ENCODE assay signal across 14 mouse cellular contexts in the genomic region with DNA sequence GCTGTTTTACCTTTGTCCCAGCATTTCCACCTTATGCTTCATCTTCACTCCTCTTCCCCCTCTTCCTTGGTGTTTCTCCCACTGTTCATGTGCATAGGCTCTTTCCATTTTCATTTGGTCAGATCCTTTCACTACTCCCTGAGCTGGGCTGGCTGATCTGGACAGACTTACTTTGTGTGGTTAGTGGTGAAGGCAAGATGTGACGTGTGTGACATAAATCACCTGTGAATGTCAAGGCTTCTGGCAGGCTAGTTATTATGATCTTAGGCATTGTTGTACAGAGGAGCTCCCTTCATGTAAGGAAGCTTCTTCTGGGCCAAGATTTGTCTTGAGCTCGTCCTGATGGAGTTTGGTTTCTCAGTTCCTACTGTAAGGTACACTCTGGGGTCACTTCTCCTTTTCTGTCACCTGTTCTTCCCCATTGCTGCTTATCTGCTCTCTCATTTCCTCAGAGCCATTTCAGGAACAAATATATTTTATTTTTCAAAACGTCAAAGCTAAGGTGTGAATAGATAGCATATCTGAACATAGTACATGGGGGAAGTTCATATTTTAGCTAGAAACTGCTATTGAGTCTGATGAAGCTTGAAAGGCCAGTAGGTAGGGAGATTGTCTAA. TPM values are rescaled to one million over a fixed set of nuclear protein-coding genes. Genes with fewer than 3 reads are reported as not detected.
DNase-seq lines count a peak whose midpoint lies in the region; ATAC-seq and TF ChIP-seq lines count a peak whose summit lies in the region.
"Had no signal": no experiment of that assay in that cellular context is flagged by ENCODE, and none has a peak within 500 bp of the region (broad histone marks: within the 10 kb centered on the region; RNA-seq: fewer than 3 reads in every experiment).

No protein-coding gene starts in this region.

- H3K4me1 ChIP-seq in lung, postnatal 0 days (ENCODE audit: insufficient read depth, low read depth, low read length), result peaks cover 13% of the 10 kb centered on the region; the same call in 1 of the 2 replicates
- peaks cover 6% of the 10 kb centered on the region for H3K4me1 ChIP-seq in lung, adult 2 months (ENCODE audit: control insufficient read depth, insufficient read depth, low read length)
- H3K4me1 ChIP-seq in embryonic fibroblast, embryonic 13.5 days (ENCODE audit: control insufficient read depth, insufficient read depth, low read length), result peaks cover 9% of the 10 kb centered on the region
- H3K4me1 ChIP-seq in stomach, embryonic 16.5 days (ENCODE audit: control insufficient read depth, insufficient read depth, low read length), result peaks cover 20% of the 10 kb centered on the region

- TF ChIP-seq EP300 in lung, postnatal 0 days (IDR thresholded peaks at IDR 0.05), result no peak

- no peak for TF ChIP-seq POLR2A in lung, adult 2 months (IDR thresholded peaks at IDR 0.05; ENCODE audit: borderline replicate concordance, extremely low read depth, low read depth, low read length)
- no peak for TF ChIP-seq POLR2A in embryonic fibroblast, embryonic 13.5 days (IDR thresholded peaks at IDR 0.05; ENCODE audit: low read depth, low read length)

- ATAC-seq in lung, postnatal 0 days, result no peak
- ATAC-seq in stomach, embryonic 16.5 days (ENCODE audit: insufficient read depth, low FRiP score), result no peak

- no peaks in the 10 kb centered on the region for H3K9me3 ChIP-seq in lung, postnatal 0 days (ENCODE audit: low read length)
- H3K9me3 ChIP-seq in stomach, embryonic 16.5 days (replicated peaks; ENCODE audit: control insufficient read depth, low read length), result no peaks in the 10 kb centered on the region

- H3K27me3 ChIP-seq in lung, postnatal 0 days (replicated peaks; ENCODE audit: insufficient read depth, low read length), result no peaks in the 10 kb centered on the region
- no peaks in the 10 kb centered on the region for H3K27me3 ChIP-seq in stomach, embryonic 16.5 days (ENCODE audit: control insufficient read depth, insufficient read depth, low read length)

- intact Hi-C loops in gastrocnemius, adult 2 months (cut with DNase I), result no loop called here

- H3K27ac ChIP-seq in gastrocnemius, adult 2 months, result peak overlapping the region; percentile 70
- H3K27ac ChIP-seq in lung, postnatal 0 days (ENCODE audit: low read length), result peak overlapping the region; percentile 65
- H3K27ac ChIP-seq in embryonic fibroblast, embryonic 13.5 days (ENCODE audit: insufficient read depth, low read length), result peak overlapping the region; percentile 57; the same call in 1 of the 2 replicates
- peak overlapping the region; percentile 89 for H3K27ac ChIP-seq in stomach, embryonic 16.5 days (ENCODE audit: low read length)
- H3K27ac ChIP-seq: macrophage had no signal

- WGBS in lung, postnatal 0 days, result 41% methylated on average over 3 of the region's 3 CpGs
- 41% methylated on average over 3 of the region's 3 CpGs for WGBS in lung, adult 2 months
- 52% methylated on average over 3 of the region's 3 CpGs for WGBS in stomach, embryonic 16.5 days

- no peak overlapping the region for H3K4me2 ChIP-seq in lung, postnatal 0 days (replicated peaks; ENCODE audit: low read depth, low read length)
- no peak overlapping the region for H3K4me2 ChIP-seq in stomach, embryonic 16.5 days (ENCODE audit: low read depth, low read length)

- no peak for TF ChIP-seq CTCF in gastrocnemius, adult 2 months (IDR thresholded peaks at IDR 0.05)
- TF ChIP-seq CTCF in lung, postnatal 0 days (IDR thresholded peaks at IDR 0.05), result no peak
- no peak for TF ChIP-seq CTCF in lung, adult 2 months (IDR thresholded peaks at IDR 0.05; ENCODE audit: insufficient read depth, low read length)
- TF ChIP-seq CTCF in embryonic fibroblast, embryonic 13.5 days (IDR thresholded peaks at IDR 0.05; ENCODE audit: borderline replicate concordance, insufficient read depth, low read length), result no peak

- H3K4me3 ChIP-seq in gastrocnemius, adult 2 months, result no peak overlapping the region
- no peak overlapping the region for H3K4me3 ChIP-seq in lung, postnatal 0 days (ENCODE audit: low read depth, low read length)
- H3K4me3 ChIP-seq in lung, adult 2 months (replicated peaks; ENCODE audit: extremely low read depth, low read depth, low read length), result no peak overlapping the region
- no peak overlapping the region for H3K4me3 ChIP-seq in embryonic fibroblast, embryonic 13.5 days (ENCODE audit: insufficient read depth, low read length)
- H3K4me3 ChIP-seq in stomach, embryonic 16.5 days (replicated peaks; ENCODE audit: low read length), result no peak overlapping the region
- H3K4me3 ChIP-seq: erythroblast, embryonic 14.5 days had no signal

- H3K36me3 ChIP-seq in lung, postnatal 0 days (ENCODE audit: insufficient read depth, low read length), result no peaks in the 10 kb centered on the region
- no peaks in the 10 kb centered on the region for H3K36me3 ChIP-seq in stomach, embryonic 16.5 days (ENCODE audit: control insufficient read depth, insufficient read depth, low read length)

- H3K9ac ChIP-seq in lung, postnatal 0 days (replicated peaks; ENCODE audit: low read depth), result no peak overlapping the region
- H3K9ac ChIP-seq in stomach, embryonic 16.5 days (ENCODE audit: low read length), result no peak overlapping the region

- no peak for DNase-seq in gastrocnemius, adult 2 months
- DNase-seq in gastrocnemius, postnatal 10 days, result no peak
- DNase-seq in lung, postnatal 0 days (ENCODE audit: low spot score), result peak; percentile 19
- DNase-seq in lung, adult 2 months, result no peak
- no peak for DNase-seq in cerebellum, adult 11 months
- DNase-seq in MN1 (ENCODE audit: low spot score), result no peak

RNA-seq across cellular contexts. Expression of gene Tas2r143, which starts 2.9 kb away (rescaled TPM):
- not detected for total RNA-seq in gastrocnemius, adult 2 months (2021)
- not detected for total RNA-seq in gastrocnemius, postnatal 10 days (2021)
- 0.15 TPM in 1 of 2 replicates, not detected in the other for polyA plus RNA-seq in lung, postnatal 0 days (2015; fragmentation: Nextera tagmentation; extraction: Ambion mirVana)
- 0.63 and 0.92 TPM in 2 replicates for polyA plus RNA-seq in lung, adult 2 months (2012; rRNA removed)
- polyA plus RNA-seq in embryonic fibroblast, embryonic 13.5 days (2011; ENCODE audit: insufficient read length, low read depth, missing spikeins), result not detected in 2 replicates
- polyA plus RNA-seq in stomach, embryonic 16.5 days (2015; fragmentation: Nextera tagmentation; extraction: Ambion mirVana), result not detected in 2 replicates
- total RNA-seq: heart, postnatal 10 days had no signal
- polyA plus RNA-seq: C2C12; erythroblast, embryonic 14.5 days; macrophage; testis, adult 2 months had no signal

RNA-seq across cellular contexts. Expression of gene Tas2r135, which starts 8.1 kb away (rescaled TPM):
- not detected for total RNA-seq in gastrocnemius, adult 2 months (2021)
- total RNA-seq in gastrocnemius, postnatal 10 days (2021), result not detected
- 0.18 TPM in 1 of 2 replicates, not detected in the other for polyA plus RNA-seq in lung, postnatal 0 days (2015; fragmentation: Nextera tagmentation; extraction: Ambion mirVana)
- 0.50 TPM in 1 of 2 replicates, not detected in the other for polyA plus RNA-seq in lung, adult 2 months (2012; rRNA removed)
- not detected in 2 replicates for polyA plus RNA-seq in embryonic fibroblast, embryonic 13.5 days (2011; ENCODE audit: insufficient read length, low read depth, missing spikeins)
- polyA plus RNA-seq in stomach, embryonic 16.5 days (2015; fragmentation: Nextera tagmentation; extraction: Ambion mirVana), result not detected in 2 replicates
- total RNA-seq: left cerebral cortex, postnatal 36 days had no signal
- polyA plus RNA-seq: C2C12; erythroblast, embryonic 14.5 days; macrophage; testis, adult 2 months had no signal

RNA-seq across cellular contexts. Expression of gene Epha1, which starts 24.1 kb away (rescaled TPM):
- total RNA-seq in gastrocnemius, adult 2 months (2021), result under 1 TPM in 1 of 2 experiments, not detected in 1; 0.10 TPM
- under 1 TPM; 0.35 to 0.36 TPM for total RNA-seq in gastrocnemius, postnatal 10 days (2021)
- polyA plus RNA-seq in lung, postnatal 0 days (2015; fragmentation: Nextera tagmentation; extraction: Ambion mirVana), result 21.8 TPM in 2 replicates
- polyA plus RNA-seq in lung, adult 2 months (2012; rRNA removed), result 22.4 and 26.7 TPM in 2 replicates
- 2.1 and 5.2 TPM in 2 replicates for polyA plus RNA-seq in embryonic fibroblast, embryonic 13.5 days (2011; ENCODE audit: insufficient read length, low read depth, missing spikeins)
- 25.5 and 31.3 TPM in 2 replicates for polyA plus RNA-seq in stomach, embryonic 16.5 days (2015; fragmentation: Nextera tagmentation; extraction: Ambion mirVana)
- polyA plus RNA-seq: macrophage had no signal

RNA-seq across cellular contexts. Expression of gene Tas2r126, which starts 37.2 kb away (rescaled TPM):
- total RNA-seq in gastrocnemius, adult 2 months (2021), result under 1 TPM in 1 of 2 experiments, not detected in 1; 0.28 TPM
- not detected for total RNA-seq in gastrocnemius, postnatal 10 days (2021)
- polyA plus RNA-seq in lung, postnatal 0 days (2015; fragmentation: Nextera tagmentation; extraction: Ambion mirVana), result not detected in 2 replicates
- polyA plus RNA-seq in lung, adult 2 months (2012; rRNA removed), result 0.22 TPM in 1 of 2 replicates, not detected in the other
- not detected in 2 replicates for polyA plus RNA-seq in embryonic fibroblast, embryonic 13.5 days (2011; ENCODE audit: insufficient read length, low read depth, missing spikeins)
- not detected in 2 replicates for polyA plus RNA-seq in stomach, embryonic 16.5 days (2015; fragmentation: Nextera tagmentation; extraction: Ambion mirVana)
- total RNA-seq: heart, postnatal 10 days; left cerebral cortex, postnatal 36 days had no signal
- polyA plus RNA-seq: C2C12; erythroblast, embryonic 14.5 days; macrophage; testis, adult 2 months had no signal

RNA-seq across cellular contexts. Expression of gene Zyx, which starts 47.7 kb away (rescaled TPM):
- 10 to 100 TPM; 19.7 to 24.7 TPM for total RNA-seq in gastrocnemius, adult 2 months (2021)
- 10 to 100 TPM; 49.8 to 58.8 TPM for total RNA-seq in gastrocnemius, postnatal 10 days (2021)
- 166 and 183 TPM in 2 replicates for polyA plus RNA-seq in lung, postnatal 0 days (2015; fragmentation: Nextera tagmentation; extraction: Ambion mirVana)
- 311 and 352 TPM in 2 replicates for polyA plus RNA-seq in lung, adult 2 months (2012; rRNA removed)
- 250 and 305 TPM in 2 replicates for polyA plus RNA-seq in embryonic fibroblast, embryonic 13.5 days (2011; ENCODE audit: insufficient read length, low read depth, missing spikeins)
- 99.0 and 107 TPM in 2 replicates for polyA plus RNA-seq in stomach, embryonic 16.5 days (2015; fragmentation: Nextera tagmentation; extraction: Ambion mirVana)
